Mouse (Mus musculus) right cerebral cortex, postnatal 4 days (tissue): Measurements from ENCODE around the gene Bag6.

Experiments
- DNase-seq: peaks from one replicate; pipeline ENCODE4 v3.0.0-alpha.2; 2022

The Bag6 gene

DNA sequence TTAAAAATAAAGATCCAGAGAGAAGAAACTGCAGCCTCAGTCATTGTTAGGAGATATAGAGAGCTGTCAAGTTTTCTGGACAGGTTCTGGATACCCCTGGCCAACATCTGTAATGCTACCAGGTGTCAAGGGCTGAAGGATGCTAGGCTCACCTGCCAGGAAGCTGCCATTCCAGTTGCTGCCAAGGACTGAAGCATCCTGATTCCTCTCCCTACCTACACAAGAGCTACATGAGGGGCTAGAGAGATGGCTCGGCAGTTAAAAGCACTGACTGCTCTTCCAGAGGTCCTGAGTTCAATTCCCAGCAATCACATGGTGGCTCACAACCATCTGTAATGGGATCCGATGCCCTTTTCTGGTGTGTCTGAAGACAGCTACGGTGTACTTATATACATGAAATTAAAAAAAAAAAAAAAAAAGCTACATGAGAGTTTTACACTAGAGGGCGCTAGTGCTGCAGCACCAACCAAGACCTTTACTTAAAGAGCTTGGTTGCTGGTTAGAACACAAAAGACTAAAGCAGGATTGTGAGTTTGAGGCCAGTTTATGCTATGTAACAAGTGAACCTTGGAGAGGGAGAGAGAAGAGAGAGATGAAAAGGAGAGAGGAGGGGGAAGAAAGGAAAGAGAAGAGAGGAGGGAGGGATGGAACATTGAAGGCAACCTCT, 33.7 kb downstream of the Bag6 start:
- no peak for DNase-seq

DNA sequence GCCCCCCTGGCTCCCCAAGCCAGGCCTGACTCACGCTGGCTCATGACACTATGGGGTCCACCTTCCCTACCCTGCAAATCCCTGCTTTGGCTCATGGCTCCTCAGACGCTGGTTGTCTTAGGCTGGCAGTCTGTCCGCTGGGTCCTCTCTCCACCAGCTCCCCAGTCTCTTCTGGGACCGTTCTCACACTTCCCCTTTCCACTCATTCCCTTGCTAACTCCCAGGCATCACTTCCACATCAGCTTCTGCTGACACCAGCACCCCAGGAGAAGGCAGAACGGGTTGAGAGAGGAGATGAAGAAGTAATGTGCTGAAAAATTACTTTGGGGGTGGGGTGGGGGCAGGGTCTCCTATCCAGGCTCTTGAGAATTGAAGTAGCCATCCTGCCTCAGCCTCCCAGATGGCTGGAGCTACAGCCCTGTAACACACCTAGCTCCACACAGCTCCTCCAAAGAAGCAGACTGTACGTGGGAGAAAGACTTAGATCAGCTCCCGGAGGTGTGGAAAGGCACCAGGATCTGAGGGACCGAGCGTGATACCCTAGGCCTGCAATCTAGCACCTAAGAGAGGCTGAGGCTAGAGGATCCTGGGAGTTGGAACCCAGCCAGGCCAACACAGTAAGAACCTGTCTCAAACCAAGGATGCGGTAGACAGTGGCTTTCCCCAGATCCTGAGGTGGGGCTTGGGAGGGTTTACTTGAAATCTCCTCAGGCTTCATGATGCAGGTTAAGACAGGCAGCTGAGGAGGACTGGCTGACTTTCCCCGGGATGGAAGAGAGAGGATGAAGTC, 37.7 kb downstream of the Bag6 start:
- DNase-seq = no peak

- DNase-seq = no peak
These were observed 38.4 kb downstream of the Bag6 start for GRCm38 (mm10) chr17:35173329-35173728.

DNA sequence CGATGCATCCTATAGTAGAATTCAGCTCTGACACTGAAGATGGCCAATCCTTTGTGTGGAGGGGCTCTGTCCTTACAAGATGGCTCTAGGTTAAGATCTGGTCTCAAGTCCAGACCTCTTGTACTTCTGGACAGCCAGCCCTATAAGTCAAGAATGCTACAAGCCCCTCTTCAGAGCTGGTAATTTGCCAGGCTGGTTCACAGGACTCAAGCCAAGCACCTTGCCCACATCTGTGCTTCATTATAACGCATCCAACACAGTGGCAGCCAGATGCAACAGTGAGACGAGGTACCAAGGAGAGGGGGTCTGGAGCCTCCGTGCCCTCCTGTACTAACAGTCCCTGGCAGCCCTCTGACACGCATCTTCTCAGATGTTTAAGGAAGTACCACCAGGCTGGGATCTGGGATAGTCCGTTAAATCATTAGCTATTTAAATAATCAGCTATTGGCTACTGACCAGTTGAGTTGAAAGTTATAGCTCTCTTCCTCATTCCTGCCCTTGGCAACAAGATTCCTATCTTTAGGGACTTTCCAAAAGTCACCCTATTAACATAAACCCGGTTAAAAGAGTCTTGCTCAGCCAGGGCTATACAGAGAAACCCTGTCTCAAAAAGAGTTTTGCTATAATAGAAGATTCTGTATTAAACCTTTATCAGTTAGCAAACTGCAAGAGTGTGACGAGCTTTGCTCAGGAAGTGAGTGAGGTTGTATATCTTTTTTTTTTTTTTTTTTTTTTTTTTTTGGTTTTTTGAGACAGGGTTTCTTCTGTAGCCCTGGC, 39.4 kb downstream of the Bag6 start:
- DNase-seq = no peak

DNA sequence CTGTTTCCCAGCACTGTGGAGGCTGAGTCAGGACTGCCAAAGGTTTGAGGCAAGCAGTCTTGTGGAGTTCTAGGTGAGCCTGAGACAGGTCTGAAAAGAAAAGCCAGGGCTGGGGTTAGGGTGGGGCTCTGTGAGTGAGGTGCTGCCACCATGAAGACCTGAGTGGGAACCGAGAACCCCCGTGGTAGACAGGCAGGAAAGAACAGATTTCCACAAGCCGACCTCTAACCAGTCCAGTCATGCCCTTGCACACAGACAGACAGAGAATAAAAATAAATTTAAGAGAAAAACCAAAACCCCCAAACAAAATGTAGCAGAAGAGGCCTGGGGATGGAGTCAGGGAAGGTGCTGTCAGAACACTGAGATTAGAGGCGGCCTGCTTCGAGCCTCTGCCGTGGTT, 40.4 kb downstream of the Bag6 start:
- DNase-seq = no peak

DNA sequence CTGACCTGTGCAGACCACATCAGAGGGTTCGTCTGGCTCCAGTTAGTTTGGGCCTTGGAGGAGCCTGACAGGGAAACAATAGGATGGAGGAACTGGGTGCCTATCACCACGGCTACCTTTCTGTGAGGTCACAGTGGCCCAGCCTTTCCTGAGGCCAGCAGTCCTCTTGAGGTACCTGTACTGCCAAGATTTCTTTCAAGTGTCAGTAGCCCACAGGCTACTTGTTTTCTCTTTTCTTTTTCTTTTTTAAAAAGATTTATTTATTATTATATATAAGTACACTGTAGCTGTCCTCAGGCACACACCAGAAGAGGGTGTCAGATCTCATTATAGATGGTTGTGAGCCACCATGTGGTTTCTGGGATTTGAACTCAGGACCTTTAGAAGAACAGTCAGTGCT, 41.0 kb downstream of the Bag6 start, which contains the start of gene Aif1:
Gene Aif1 (minus strand): TSS at position 101 of the 400 bp plus-strand sequence.
- no peak for DNase-seq

- DNase-seq = no peak
These were observed 43.5 kb downstream of the Bag6 start for GRCm38 (mm10) chr17:35178528-35178927.

DNA sequence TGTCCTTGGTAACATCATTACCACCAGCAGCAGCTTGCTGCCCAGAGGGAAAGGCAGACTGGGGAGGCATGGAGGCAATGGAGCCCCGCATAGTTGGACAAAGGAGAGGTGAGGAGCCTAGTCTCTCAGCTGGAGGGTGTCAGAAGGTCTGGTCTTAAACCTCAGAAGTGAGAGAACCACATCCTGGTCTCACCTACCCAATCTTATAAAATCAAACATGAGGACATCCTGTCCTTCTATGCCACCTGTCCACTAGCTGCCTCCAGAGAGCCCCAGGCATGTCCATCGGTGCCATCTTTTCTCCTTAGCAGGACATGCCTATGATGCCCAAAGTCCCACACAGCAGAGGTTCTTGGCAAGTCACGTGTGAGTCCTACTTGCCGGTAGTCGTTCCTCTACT, 45.1 kb downstream of the Bag6 start:
- no peak for DNase-seq

- peak; percentile 52 for DNase-seq
These were observed 50.9 kb downstream of the Bag6 start for GRCm38 (mm10) chr17:35185639-35186611.

GRCm38 (mm10) chr17:35186681-35187080, 51.7 kb downstream of the Bag6 start:
- DNase-seq = no peak

DNA sequence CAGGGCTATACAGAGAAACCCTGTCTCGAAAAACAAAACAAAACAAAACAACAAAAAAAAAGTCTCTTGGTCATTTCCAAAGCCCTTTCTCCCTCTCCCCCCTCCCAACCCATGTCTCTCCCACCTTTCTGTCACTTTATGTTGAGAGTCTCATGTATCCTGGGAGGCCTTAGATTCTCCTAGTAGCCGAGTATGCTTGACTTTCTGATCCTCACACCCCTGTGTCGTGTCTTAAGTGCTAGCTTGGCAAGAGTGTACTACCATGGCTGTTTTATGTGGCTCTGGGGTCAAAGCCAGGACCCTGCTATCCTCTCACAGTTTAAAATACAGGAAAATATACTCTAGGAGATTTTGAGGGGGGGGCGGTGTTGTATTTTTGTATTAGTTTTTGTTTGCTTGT, 52.4 kb downstream of the Bag6 start:
- no peak for DNase-seq

GRCm38 (mm10) chr17:35187959-35188610, 53.1 kb downstream of the Bag6 start, which contains the start of gene Lst1:
TSS of gene Lst1 (minus strand) at chr17:35188439.
- DNase-seq = no peak

DNA sequence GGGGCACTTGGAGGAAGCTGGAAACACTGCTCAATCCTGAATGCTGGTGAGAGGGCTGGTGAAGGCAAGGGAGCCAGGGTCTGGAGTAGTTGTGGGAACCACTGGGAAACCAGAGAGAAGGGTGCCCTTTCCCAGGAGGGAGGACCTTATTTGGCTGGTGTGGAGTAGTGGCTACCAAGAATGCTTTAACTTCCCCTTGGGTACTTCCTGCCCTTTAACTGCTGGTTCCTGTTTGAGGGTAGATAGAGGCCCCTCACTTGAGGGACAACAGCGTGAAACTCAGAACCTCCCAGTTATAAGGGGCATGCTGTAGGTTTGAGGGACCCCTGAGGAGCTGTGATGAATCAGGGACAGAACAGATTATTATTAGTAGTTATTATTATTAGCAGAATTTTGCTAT, 54.2 kb downstream of the Bag6 start:
- DNase-seq = no peak

- no peak for DNase-seq
These were observed 55.1 kb downstream of the Bag6 start for GRCm38 (mm10) chr17:35190096-35190495.

GRCm38 (mm10) chr17:35191723-35192122, 56.7 kb downstream of the Bag6 start:
- DNase-seq = no peak

- DNase-seq = no peak
These were observed 57.9 kb downstream of the Bag6 start for GRCm38 (mm10) chr17:35192924-35193323.

GRCm38 (mm10) chr17:35193881-35194843, 59.2 kb downstream of the Bag6 start, which contains the start of gene Ltb:
TSS of gene Ltb (plus strand) at chr17:35194439.
- DNase-seq = no peak

GRCm38 (mm10) chr17:35194844-35195630, 60.1 kb downstream of the Bag6 start:
- no peak for DNase-seq

GRCm38 (mm10) chr17:35195631-35196320, 60.8 kb downstream of the Bag6 start:
- DNase-seq = peak; percentile 87
